Mouse (Mus musculus) heart, embryonic 16.5 days (tissue): Measurements from ENCODE around the gene C77080. TPM values are rescaled to one million over a fixed set of nuclear protein-coding genes. Genes with fewer than 3 reads are reported as not detected.

Experiments
- ATAC-seq: fragments of 200-750 bp; cut with Nextera tagmentation; replicated peaks from 2 replicates; pipeline ENCODE4 v1.8.0; 2017; ENCODE audit warnings: moderate number of reproducible peaks; ENCODE audit not compliant: insufficient read depth, low FRiP score; ENCODE audit errors: extremely low read depth
- H3K27ac ChIP-seq: fragments of 300-500 bp; sonication (generic); 2 replicates; pipeline ENCODE4 v1.5.1; 2014; ENCODE audit warnings: mild to moderate bottlenecking, low read length, control low read depth, moderate library complexity
- H3K27me3 ChIP-seq: fragments of 300-500 bp; sonication (generic); 2 replicates; pipeline ENCODE4 v1.6.1; 2014; ENCODE audit warnings: low read length, mixed read lengths; ENCODE audit not compliant: control insufficient read depth, insufficient read depth
- H3K36me3 ChIP-seq: fragments of 300-500 bp; sonication (generic); 2 replicates; pipeline ENCODE4 v1.6.1; 2014; ENCODE audit not compliant: control insufficient read depth, insufficient read depth
- H3K4me1 ChIP-seq: fragments of 300-500 bp; sonication (generic); 2 replicates; pipeline ENCODE4 v1.6.1; 2014; ENCODE audit warnings: low read length, mixed read lengths; ENCODE audit not compliant: control insufficient read depth, insufficient read depth
- H3K4me2 ChIP-seq: fragments of 300-500 bp; sonication (generic); 2 replicates; pipeline ENCODE4 v1.6.1; 2014; ENCODE audit warnings: low read depth, mild to moderate bottlenecking, control low read depth, low read length
- H3K4me3 ChIP-seq: fragments of 300-500 bp; sonication (generic); 2 replicates; pipeline ENCODE4 v1.5.1; 2014; ENCODE audit warnings: mild to moderate bottlenecking, control low read depth, low read length
- H3K9ac ChIP-seq: fragments of 300-500 bp; sonication (generic); 2 replicates; pipeline ENCODE4 v1.6.1; 2014; ENCODE audit warnings: low read length, control low read depth
- H3K9me3 ChIP-seq: fragments of 300-500 bp; sonication (generic); replicated peaks from 2 replicates; pipeline ENCODE4 v1.6.1; 2016; ENCODE audit warnings: low read length; ENCODE audit not compliant: control insufficient read depth
- WGBS: fragments of 180-500 bp; shearing (Covaris S2); extraction: QIAGEN DNeasy Blood & Tissue Kit; methylation state at CpG from one replicate; pipeline ENCODE4 v1.1.7; 2014; 5-methylcytosine and 5-hydroxymethylcytosine counted together
- polyA plus RNA-seq: library from polyadenylated mRNA; unstranded; fragments of >200 nt; fragmentation: Nextera tagmentation; extraction: Ambion mirVana; gene quantifications from 2 replicates; pipeline ENCODE4 v1.2.1, GENCODE M21; 2015

C77080 gene
- polyA plus RNA-seq, 1 experiment from 2014 or later, result 2.3 TPM

- Histone ChIP-seq H3K4me2 (peak overlapping the region; percentile 95), H3K9me3 (no peaks in the 10 kb centered on the region), H3K4me3 (peak overlapping the region; percentile 73), H3K9ac (peak overlapping the region; percentile 78), H3K27ac (no peak overlapping the region), H3K36me3 (no peaks in the 10 kb centered on the region), H3K27me3 (peaks cover 60% of the 10 kb centered on the region), H3K4me1 (peaks cover 11% of the 10 kb centered on the region; the same call in 1 of the 2 replicates)
- WGBS, result 9% methylated on average over 24 of the region's 24 CpGs
- ATAC-seq, result 0 out of 2 replicates have a peak, but pooled peaks have one; percentile 5
Observed at GRCm38 (mm10) chr4:129247381-129248242, 13.6 kb downstream of the C77080 start.

- WGBS, result 42% methylated on average over 15 of the region's 15 CpGs
- Histone ChIP-seq H3K36me3 (no peaks in the 10 kb centered on the region), H3K4me2 (peak overlapping the region; percentile 95), H3K9ac (no peak overlapping the region), H3K27me3 (peaks cover 54% of the 10 kb centered on the region), H3K4me1 (peaks cover 15% of the 10 kb centered on the region; the same call in 1 of the 2 replicates), H3K27ac (no peak overlapping the region), H3K4me3 (peak overlapping the region; percentile 73; the same call in 1 of the 2 replicates), H3K9me3 (no peaks in the 10 kb centered on the region)
- no peak for ATAC-seq
Observed at GRCm38 (mm10) chr4:129246360-129247301, 14.6 kb downstream of the C77080 start.

GRCm38 (mm10) chr4:129244802-129245201, 16.4 kb downstream of the C77080 start:
- WGBS, result 37% methylated on average over 4 of the region's 4 CpGs
- no peak overlapping the region for H3K27ac ChIP-seq
- H3K27me3 ChIP-seq, result peaks cover 56% of the 10 kb centered on the region
- H3K9ac ChIP-seq, result no peak overlapping the region
- no peaks in the 10 kb centered on the region for H3K36me3 ChIP-seq
- H3K4me3 ChIP-seq, result no peak overlapping the region
- H3K4me2 ChIP-seq, result no peak overlapping the region
- ATAC-seq, result no peak
- H3K4me1 ChIP-seq, result peaks cover 10% of the 10 kb centered on the region; the same call in 1 of the 2 replicates
- H3K9me3 ChIP-seq, result no peaks in the 10 kb centered on the region

- Histone ChIP-seq H3K36me3 (no peaks in the 10 kb centered on the region), H3K4me3 (no peak overlapping the region), H3K27ac (no peak overlapping the region), H3K27me3 (peaks cover 45% of the 10 kb centered on the region), H3K9me3 (no peaks in the 10 kb centered on the region), H3K4me2 (no peak overlapping the region), H3K4me1 (peaks cover 24% of the 10 kb centered on the region), H3K9ac (no peak overlapping the region)
- ATAC-seq, result no peak
- WGBS, result 46% methylated on average over 4 of the region's 4 CpGs
Observed at GRCm38 (mm10) chr4:129242761-129243160, 18.4 kb downstream of the C77080 start.

- Histone ChIP-seq H3K4me3 (no peak overlapping the region), H3K27me3 (peaks cover 45% of the 10 kb centered on the region), H3K9ac (no peak overlapping the region), H3K4me1 (peaks cover 21% of the 10 kb centered on the region), H3K27ac (no peak overlapping the region), H3K9me3 (no peaks in the 10 kb centered on the region), H3K36me3 (no peaks in the 10 kb centered on the region), H3K4me2 (no peak overlapping the region)
- WGBS, result 46% methylated on average over 4 of the region's 4 CpGs
- ATAC-seq, result 0 out of 2 replicates have a peak, but pooled peaks have one; percentile 16
Observed at GRCm38 (mm10) chr4:129242327-129242726, 18.9 kb downstream of the C77080 start.

- H3K27ac ChIP-seq, result no peak overlapping the region
- ATAC-seq, result no peak
- WGBS, result 41% methylated on average over 7 of the region's 7 CpGs
- no peak overlapping the region for H3K4me2 ChIP-seq
- peaks cover 45% of the 10 kb centered on the region for H3K27me3 ChIP-seq
- H3K9ac ChIP-seq, result no peak overlapping the region
- no peaks in the 10 kb centered on the region for H3K36me3 ChIP-seq
- H3K4me3 ChIP-seq, result no peak overlapping the region
- H3K9me3 ChIP-seq, result no peaks in the 10 kb centered on the region
- peaks cover 19% of the 10 kb centered on the region for H3K4me1 ChIP-seq
Observed at GRCm38 (mm10) chr4:129241898-129242297, 19.3 kb downstream of the C77080 start.

- Histone ChIP-seq H3K4me3 (peak overlapping the region; percentile 69), H3K27me3 (peaks cover 29% of the 10 kb centered on the region), H3K9me3 (no peaks in the 10 kb centered on the region), H3K27ac (no peak overlapping the region), H3K4me1 (peaks cover 34% of the 10 kb centered on the region), H3K9ac (peak overlapping the region; percentile 74), H3K4me2 (peak overlapping the region; percentile 99), H3K36me3 (no peaks in the 10 kb centered on the region)
- ATAC-seq, result peak; percentile 80
- 2% methylated on average over 14 of the region's 29 CpGs for WGBS
Observed at GRCm38 (mm10) chr4:129239075-129239474, 22.1 kb downstream of the C77080 start.

GRCm38 (mm10) chr4:129238579-129239016, 22.6 kb downstream of the C77080 start:
- H3K9me3 ChIP-seq, result no peaks in the 10 kb centered on the region
- peak overlapping the region; percentile 69 for H3K4me3 ChIP-seq
- H3K36me3 ChIP-seq, result no peaks in the 10 kb centered on the region
- peak overlapping the region; percentile 99 for H3K4me2 ChIP-seq
- ATAC-seq, result no peak
- WGBS, result under 1% methylated on average over 23 of the region's 23 CpGs
- H3K4me1 ChIP-seq, result peaks cover 34% of the 10 kb centered on the region
- H3K9ac ChIP-seq, result peak overlapping the region; percentile 74
- H3K27me3 ChIP-seq, result peaks cover 30% of the 10 kb centered on the region
- no peak overlapping the region for H3K27ac ChIP-seq
